Mouse (Mus musculus): ENCODE data around the gene Siglec1. TPM values are rescaled to one million over a fixed set of nuclear protein-coding genes. Genes with fewer than 3 reads are reported as not detected.
"Not testable (repeated sequence)": the region's sequence is repeated elsewhere in the genome, so short reads cannot be mapped to it uniquely, and the experiment has no call there.

The Siglec1 gene
- total and polyA plus RNA-seq, 3 experiments = 4.1 to 19.8 (median 6.6) TPM

- no peak for DNase-seq
These were observed 33.6 kb downstream of the Siglec1 start for GRCm38 (mm10) chr2:131052862-131053418.

GRCm38 (mm10) chr2:131052043-131052442 is 34.5 kb downstream of the Siglec1 start:
- DNase-seq = no peak

- no peak for DNase-seq
These were observed 40.5 kb downstream of the Siglec1 start for GRCm38 (mm10) chr2:131046025-131046424.

- DNase-seq = no peak
These were observed 41.4 kb downstream of the Siglec1 start for GRCm38 (mm10) chr2:131044989-131045720.

GRCm38 (mm10) chr2:131044354-131044852 is 42.2 kb downstream of the Siglec1 start:
- DNase-seq = no peak

- no peak for DNase-seq
These were observed 43.6 kb downstream of the Siglec1 start, which contains the start of gene Gfra4 for GRCm38 (mm10) chr2:131042988-131043387. TSS of gene Gfra4 (minus strand) at chr2:131043088.

GRCm38 (mm10) chr2:131040854-131041825 is 45.4 kb downstream of the Siglec1 start:
- peak; percentile 53 for DNase-seq

- no peak for DNase-seq
These were observed 47.9 kb downstream of the Siglec1 start for GRCm38 (mm10) chr2:131038675-131039074.

GRCm38 (mm10) chr2:131038197-131038596 is 48.4 kb downstream of the Siglec1 start:
- DNase-seq = no peak

- DNase-seq = peak; percentile 46
These were observed 49.2 kb downstream of the Siglec1 start for GRCm38 (mm10) chr2:131037226-131037990.

- no peak for DNase-seq
These were observed 49.8 kb downstream of the Siglec1 start for GRCm38 (mm10) chr2:131036757-131037156.

- DNase-seq = no peak
These were observed 50.2 kb downstream of the Siglec1 start for GRCm38 (mm10) chr2:131036343-131036742.

- not testable (repeated sequence) for DNase-seq
These were observed 55.2 kb downstream of the Siglec1 start for GRCm38 (mm10) chr2:131031406-131031805.

GRCm38 (mm10) chr2:131030998-131031397 is 55.6 kb downstream of the Siglec1 start:
- DNase-seq = no peak

GRCm38 (mm10) chr2:131030561-131030960 is 56.0 kb downstream of the Siglec1 start:
- DNase-seq = no peak

GRCm38 (mm10) chr2:131029065-131029935 is 57.3 kb downstream of the Siglec1 start:
- DNase-seq = peak; percentile 62

GRCm38 (mm10) chr2:131026941-131027340 is 59.6 kb downstream of the Siglec1 start:
- no peak for DNase-seq

- peak; percentile 47 for DNase-seq
These were observed 61.3 kb downstream of the Siglec1 start for GRCm38 (mm10) chr2:131025230-131025629.
